10 mouse cellular contexts compared by ENCODE assay signal in genomic region chr7:112825339-112825781, GRCm38 (mm10).
DNase-seq lines count a peak whose midpoint lies in the region; ATAC-seq and TF ChIP-seq lines count a peak whose summit lies in the region.
"Had no signal": no experiment of that assay in that cellular context is flagged by ENCODE, and none has a peak within 500 bp of the region (broad histone marks: within the 10 kb centered on the region; RNA-seq: fewer than 3 reads in every experiment).

No protein-coding gene starts in this region.

- H3K27me3 ChIP-seq in kidney, embryonic 15.5 days: no peaks in the 10 kb centered on the region
- no peaks in the 10 kb centered on the region for H3K27me3 ChIP-seq in embryonic facial prominence, embryonic 12.5 days
- H3K27me3 ChIP-seq in hindbrain, embryonic 12.5 days: no peaks in the 10 kb centered on the region; the same call in 1 of the 2 replicates
- H3K27me3 ChIP-seq in midbrain, postnatal 0 days (ENCODE audit: insufficient read depth, low read length): no peaks in the 10 kb centered on the region
- H3K27me3 ChIP-seq: liver, embryonic 15.5 days had no signal

- peak overlapping the region; percentile 94 for H3K27ac ChIP-seq in kidney, embryonic 15.5 days
- peak overlapping the region; percentile 93 for H3K27ac ChIP-seq in embryonic facial prominence, embryonic 12.5 days
- H3K27ac ChIP-seq in hindbrain, embryonic 12.5 days: peak overlapping the region; percentile 90
- peak overlapping the region; percentile 63 for H3K27ac ChIP-seq in midbrain, postnatal 0 days (ENCODE audit: low read depth, low read length)

- H3K4me3 ChIP-seq in kidney, embryonic 15.5 days (replicated peaks): no peak overlapping the region
- H3K4me3 ChIP-seq in embryonic facial prominence, embryonic 12.5 days: no peak overlapping the region
- H3K4me3 ChIP-seq in hindbrain, embryonic 12.5 days: no peak overlapping the region
- H3K4me3 ChIP-seq in midbrain, postnatal 0 days (ENCODE audit: low read depth, low read length): no peak overlapping the region
- H3K4me3 ChIP-seq: liver, embryonic 15.5 days had no signal

- no peak for DNase-seq in kidney, adult 8-10 months
- peak; percentile 46 for DNase-seq in midbrain, postnatal 0 days (ENCODE audit: low spot score)
- DNase-seq in layer of hippocampus, postnatal 25 days (ENCODE audit: extremely low spot score in 1 of 2, low spot score in 1 of 2): no peak
- DNase-seq in ovary, postnatal 10 days (ENCODE audit: low spot score): no peak
- DNase-seq in layer of hippocampus, postnatal 36 days: no peak

- 0 out of 2 replicates have a peak overlapping the region, but pooled peaks have one; percentile 10 for H3K9ac ChIP-seq in kidney, embryonic 15.5 days
- H3K9ac ChIP-seq in embryonic facial prominence, embryonic 12.5 days: no peak overlapping the region
- H3K9ac ChIP-seq in hindbrain, embryonic 12.5 days: no peak overlapping the region
- 0 out of 2 replicates have a peak overlapping the region, but pooled peaks have one; percentile 13 for H3K9ac ChIP-seq in midbrain, postnatal 0 days (replicated peaks; ENCODE audit: low read length, poor library complexity, severe bottlenecking)
- H3K9ac ChIP-seq: liver, embryonic 15.5 days had no signal

- no peaks in the 10 kb centered on the region for H3K36me3 ChIP-seq in kidney, embryonic 15.5 days
- H3K36me3 ChIP-seq in embryonic facial prominence, embryonic 12.5 days: no peaks in the 10 kb centered on the region
- H3K36me3 ChIP-seq in hindbrain, embryonic 12.5 days: no peaks in the 10 kb centered on the region
- no peaks in the 10 kb centered on the region for H3K36me3 ChIP-seq in midbrain, postnatal 0 days (ENCODE audit: insufficient read depth, low read length)
- H3K36me3 ChIP-seq: G1E; liver, embryonic 15.5 days had no signal

- H3K9me3 ChIP-seq in kidney, embryonic 15.5 days (replicated peaks): no peaks in the 10 kb centered on the region
- no peaks in the 10 kb centered on the region for H3K9me3 ChIP-seq in embryonic facial prominence, embryonic 12.5 days
- no peaks in the 10 kb centered on the region for H3K9me3 ChIP-seq in hindbrain, embryonic 12.5 days (replicated peaks)
- no peaks in the 10 kb centered on the region for H3K9me3 ChIP-seq in midbrain, postnatal 0 days (ENCODE audit: low read length)
- H3K9me3 ChIP-seq: liver, embryonic 15.5 days had no signal

- WGBS in kidney, embryonic 15.5 days: 15% methylated on average over 11 of the region's 11 CpGs
- 12% methylated on average over 11 of the region's 11 CpGs for WGBS in embryonic facial prominence, embryonic 12.5 days
- WGBS in hindbrain, embryonic 12.5 days: 5% methylated on average over 11 of the region's 11 CpGs
- WGBS in midbrain, postnatal 0 days: 18% methylated on average over 11 of the region's 11 CpGs

- TF ChIP-seq CTCF in midbrain, postnatal 0 days (IDR thresholded peaks at IDR 0.05): no peak

- H3K4me2 ChIP-seq in kidney, embryonic 15.5 days: peak overlapping the region; percentile 36; the same call in 1 of the 2 replicates
- peak overlapping the region; percentile 38 for H3K4me2 ChIP-seq in embryonic facial prominence, embryonic 12.5 days (replicated peaks)
- H3K4me2 ChIP-seq in hindbrain, embryonic 12.5 days (replicated peaks): peak overlapping the region; percentile 39
- no peak overlapping the region for H3K4me2 ChIP-seq in midbrain, postnatal 0 days (ENCODE audit: low read depth, low read length, poor library complexity, severe bottlenecking)
- H3K4me2 ChIP-seq: liver, embryonic 15.5 days had no signal

- ATAC-seq in kidney, embryonic 15.5 days (replicated peaks; ENCODE audit: low FRiP score): no peak
- no peak for ATAC-seq in embryonic facial prominence, embryonic 12.5 days (ENCODE audit: insufficient number of reproducible peaks, insufficient read depth, low FRiP score, low TSS enrichment)
- 0 out of 2 replicates have a peak, but pooled peaks have one; percentile 12 for ATAC-seq in hindbrain, embryonic 12.5 days (ENCODE audit: low FRiP score)
- ATAC-seq in midbrain, postnatal 0 days (ENCODE audit: low FRiP score): no peak

- peaks cover 91% of the 10 kb centered on the region for H3K4me1 ChIP-seq in kidney, embryonic 15.5 days
- H3K4me1 ChIP-seq in embryonic facial prominence, embryonic 12.5 days: peaks cover 73% of the 10 kb centered on the region
- H3K4me1 ChIP-seq in hindbrain, embryonic 12.5 days: peaks cover 82% of the 10 kb centered on the region
- peaks cover 22% of the 10 kb centered on the region for H3K4me1 ChIP-seq in midbrain, postnatal 0 days (ENCODE audit: insufficient read depth, low read length)

Comparison
In these comparisons a context has a peak if more than half of its experiments do, and no peak if none do; other contexts are left out.
1. H3K9ac ChIP-seq: peak in kidney, embryonic 15.5 days (single experiment) and midbrain, postnatal 0 days (single experiment); none in embryonic facial prominence, embryonic 12.5 days (single experiment) and hindbrain, embryonic 12.5 days (single experiment).
2. Peak in every context shown above with its lines, with median percentiles within 50 percentile points of each other: H3K27ac ChIP-seq.